Mouse (Mus musculus) MEL (cell line): ENCODE results near the gene Akt1.

Experiments used
- BHLHE40 ChIP-seq: IDR thresholded peaks from 2 replicates; pipeline ENCODE4 v1.6.1; 2012; ENCODE audit warnings: low read depth, mild to moderate bottlenecking, inconsistent platforms, low read length, improper control_type of control experiment, borderline replicate concordance
- CHD1 ChIP-seq: IDR thresholded peaks from 2 replicates; pipeline ENCODE4 v1.6.1; 2012; ENCODE audit warnings: low read depth, mild to moderate bottlenecking, inconsistent platforms, low read length, improper control_type of control experiment
- CTCF ChIP-seq, 3 experiments: IDR thresholded peaks in 2 of 3; conservative IDR thresholded peaks in 1 of 3; 2 replicates each; pipeline ENCODE4 v1.5.1; 2011 to 2012; ENCODE audit warnings: low read length in 3 of 3, low read depth in 2 of 3, mild to moderate bottlenecking in 2 of 3, improper control_type of control experiment in 1 of 3, inconsistent platforms in 1 of 3, mixed read lengths in 1 of 3, moderate library complexity in 1 of 3; ENCODE audit not compliant: control insufficient read depth in 1 of 3, insufficient read depth in 1 of 3, poor library complexity in 1 of 3, severe bottlenecking in 1 of 3
- E2F4 ChIP-seq: IDR thresholded peaks from 2 replicates; pipeline ENCODE4 v1.6.1; 2011; ENCODE audit warnings: low read depth, low read length, improper control_type of control experiment, borderline replicate concordance
- GABPA ChIP-seq: IDR thresholded peaks from 2 replicates; pipeline ENCODE4 v1.6.1; 2012; ENCODE audit warnings: low read depth, mild to moderate bottlenecking, inconsistent platforms, low read length, improper control_type of control experiment, moderate library complexity
- JUND ChIP-seq: IDR thresholded peaks from 2 replicates; pipeline ENCODE4 v1.6.1; 2011; ENCODE audit warnings: low read depth, mild to moderate bottlenecking, improper control_type of control experiment, low read length
- MAX ChIP-seq: IDR thresholded peaks from 2 replicates; pipeline ENCODE4 v1.6.1; 2011; ENCODE audit warnings: low read length, improper control_type of control experiment
- MEF2A ChIP-seq: IDR thresholded peaks from 2 replicates; pipeline ENCODE4 v1.6.1; 2014; ENCODE audit warnings: low read depth, mild to moderate bottlenecking, inconsistent platforms, low read length, improper control_type of control experiment; ENCODE audit not compliant: poor library complexity, insufficient replicate concordance, severe bottlenecking; ENCODE audit errors: extremely low read depth
- POLR2A ChIP-seq, 2 experiments: IDR thresholded peaks; 2 replicates each; pipeline ENCODE4 v1.6.1; 2011 to 2012; ENCODE audit warnings: low read length in 2 of 2, mild to moderate bottlenecking in 2 of 2, control low read depth in 1 of 2, improper control_type of control experiment in 1 of 2, low read depth in 1 of 2, moderate library complexity in 1 of 2; ENCODE audit not compliant: control insufficient read depth in 1 of 2, insufficient read depth in 1 of 2, poor library complexity in 1 of 2
- TAL1 ChIP-seq: IDR thresholded peaks from 2 replicates; pipeline ENCODE4 v1.6.1; 2012; ENCODE audit warnings: mild to moderate bottlenecking, inconsistent platforms, low read length, moderate library complexity, mixed read lengths
- TCF12 ChIP-seq: IDR thresholded peaks from 2 replicates; pipeline ENCODE4 v1.6.1; 2014; ENCODE audit warnings: low read depth, mild to moderate bottlenecking, inconsistent platforms, low read length, improper control_type of control experiment, moderate library complexity
- USF1 ChIP-seq: IDR thresholded peaks from 2 replicates; pipeline ENCODE4 v1.6.1; 2014; ENCODE audit warnings: low read depth, mild to moderate bottlenecking, inconsistent platforms, low read length, improper control_type of control experiment, moderate library complexity
- ZNF384 ChIP-seq: IDR thresholded peaks from 2 replicates; pipeline ENCODE4 v1.6.1; 2012; ENCODE audit warnings: low read depth, mild to moderate bottlenecking, inconsistent platforms, low read length, improper control_type of control experiment

DNA sequence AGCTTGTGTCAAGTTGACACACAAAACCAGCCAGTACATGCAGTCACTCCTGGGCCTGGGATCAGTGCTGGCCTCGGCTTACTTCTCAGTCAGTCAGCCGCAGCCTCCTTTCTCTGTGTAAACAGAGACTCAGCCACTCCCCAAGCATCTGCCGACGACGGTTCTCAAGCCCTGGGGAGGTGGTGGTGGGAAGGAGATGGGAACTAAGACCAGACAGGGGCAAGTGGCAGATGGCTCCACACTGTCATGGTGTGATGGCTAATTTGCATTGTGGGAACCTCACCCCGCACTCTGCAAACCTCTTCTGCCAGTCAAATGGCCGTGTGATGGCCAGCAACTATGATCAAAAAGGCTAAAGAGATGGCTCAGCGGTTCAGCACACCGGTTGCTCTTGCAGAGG, 58.0 kb downstream of the Akt1 start:
- TF ChIP-seq MEF2A (no peak), E2F4 (no peak), JUND (no peak), POLR2A (IDR thresholded peaks at IDR 0.05; ENCODE audit: control insufficient read depth in 1 of 2, insufficient read depth in 1 of 2, low read depth in 1 of 2, low read length in 2 of 2, poor library complexity in 1 of 2) (no peak), MAX (no peak), ZNF384 (no peak), TCF12 (no peak), CHD1 (no peak), TAL1 (no peak), CTCF (IDR thresholded peaks at IDR 0.05 in 2 of 3, conservative IDR thresholded peaks at IDR 0.05 in 1 of 3; ENCODE audit: control insufficient read depth in 1 of 3, insufficient read depth in 1 of 3, low read depth in 2 of 3, low read length in 3 of 3, poor library complexity in 1 of 3, severe bottlenecking in 1 of 3) (no peak), USF1 (no peak), BHLHE40 (no peak), GABPA (no peak)
